Mouse (Mus musculus) hindbrain, embryonic 16.5 days (tissue): ENCODE measurements around the gene Dennd5a. TPM values are rescaled to one million over a fixed set of nuclear protein-coding genes. Genes with fewer than 3 reads are reported as not detected.

Experiments used
- ATAC-seq: fragments of 200-750 bp; cut with Nextera tagmentation; 2 replicates; pipeline ENCODE4 v1.8.0; 2017; ENCODE audit warnings: moderate TSS enrichment, moderate library complexity
- H3K27ac ChIP-seq: fragments of 300-500 bp; sonication (generic); 2 replicates; pipeline ENCODE4 v1.5.1; 2014; ENCODE audit warnings: low read depth, mild to moderate bottlenecking, control low read depth, low read length, moderate library complexity
- H3K27me3 ChIP-seq: fragments of 300-500 bp; sonication (generic); replicated peaks from 2 replicates; pipeline ENCODE4 v1.6.1; 2014; ENCODE audit warnings: low read length; ENCODE audit not compliant: control insufficient read depth, insufficient read depth
- H3K36me3 ChIP-seq: fragments of 300-500 bp; sonication (generic); 2 replicates; pipeline ENCODE4 v1.6.1; 2014; ENCODE audit warnings: mild to moderate bottlenecking, low read length, moderate library complexity, mixed read lengths; ENCODE audit not compliant: control insufficient read depth, insufficient read depth
- H3K4me1 ChIP-seq: fragments of 300-500 bp; sonication (generic); 2 replicates; pipeline ENCODE4 v1.6.1; 2014; ENCODE audit warnings: low read depth, low read length; ENCODE audit not compliant: control insufficient read depth, insufficient read depth
- H3K4me2 ChIP-seq: fragments of 300-500 bp; sonication (generic); 2 replicates; pipeline ENCODE4 v1.6.1; 2014; ENCODE audit warnings: mild to moderate bottlenecking, low read length, control low read depth, moderate library complexity
- H3K4me3 ChIP-seq: fragments of 300-500 bp; sonication (generic); 2 replicates; pipeline ENCODE4 v1.5.1; 2014; ENCODE audit warnings: mild to moderate bottlenecking, low read length, control low read depth, moderate library complexity
- H3K9ac ChIP-seq: fragments of 300-500 bp; sonication (generic); 2 replicates; pipeline ENCODE4 v1.6.1; 2014; ENCODE audit warnings: low read depth, mild to moderate bottlenecking, control low read depth, low read length, moderate library complexity
- H3K9me3 ChIP-seq: fragments of 300-500 bp; sonication (generic); 2 replicates; pipeline ENCODE4 v1.6.1; 2014; ENCODE audit warnings: mild to moderate bottlenecking, low read length, moderate library complexity; ENCODE audit not compliant: control insufficient read depth
- WGBS: fragments of 180-500 bp; shearing (Covaris S2); extraction: QIAGEN DNeasy Blood & Tissue Kit; methylation state at CpG from one replicate; pipeline ENCODE4 v1.1.7; 2014; 5-methylcytosine and 5-hydroxymethylcytosine counted together
- polyA plus RNA-seq: library from polyadenylated mRNA; unstranded; fragments of >200 nt; fragmentation: Nextera tagmentation; extraction: Ambion mirVana; gene quantifications from 2 replicates; pipeline ENCODE4 v1.2.1, GENCODE M21; 2015

Dennd5a gene
- polyA plus RNA-seq, 1 experiment from 2014 or later = 36.5 TPM

- Histone ChIP-seq H3K9ac (no peak overlapping the region), H3K9me3 (no peaks in the 10 kb centered on the region), H3K36me3 (peaks cover 71% of the 10 kb centered on the region), H3K4me3 (no peak overlapping the region), H3K4me1 (no peaks in the 10 kb centered on the region), H3K4me2 (no peak overlapping the region), H3K27me3 (no peaks in the 10 kb centered on the region), H3K27ac (no peak overlapping the region)
- no peak for ATAC-seq
- 92% methylated on average over 9 of the region's 9 CpGs for WGBS
Measured at GRCm38 (mm10) chr7:109900921-109901320, 59.3 kb downstream of the Dennd5a start.

- no peaks in the 10 kb centered on the region for H3K9me3 ChIP-seq
Measured at GRCm38 (mm10) chr7:109898911-109899310, 61.4 kb downstream of the Dennd5a start.

GRCm38 (mm10) chr7:109892530-109892929 lies 67.7 kb downstream of the Dennd5a start:
- Histone ChIP-seq H3K36me3 (peaks cover 39% of the 10 kb centered on the region), H3K9me3 (no peaks in the 10 kb centered on the region), H3K4me1 (no peaks in the 10 kb centered on the region), H3K27ac (no peak overlapping the region), H3K4me3 (no peak overlapping the region), H3K9ac (no peak overlapping the region), H3K27me3 (no peaks in the 10 kb centered on the region), H3K4me2 (no peak overlapping the region)
- 31% methylated on average over 3 of the region's 3 CpGs for WGBS
- ATAC-seq = peak; percentile 68; the same call in 1 of the 2 replicates

More at GRCm38 (mm10) chr7:109898911-109899310, 61.4 kb downstream of the Dennd5a start:
- Histone ChIP-seq H3K4me2 (no peak overlapping the region), H3K27ac (no peak overlapping the region), H3K4me3 (no peak overlapping the region), H3K4me1 (no peaks in the 10 kb centered on the region), H3K9ac (no peak overlapping the region), H3K36me3 (peaks cover 67% of the 10 kb centered on the region), H3K27me3 (no peaks in the 10 kb centered on the region)
- no peak for ATAC-seq

DNA sequence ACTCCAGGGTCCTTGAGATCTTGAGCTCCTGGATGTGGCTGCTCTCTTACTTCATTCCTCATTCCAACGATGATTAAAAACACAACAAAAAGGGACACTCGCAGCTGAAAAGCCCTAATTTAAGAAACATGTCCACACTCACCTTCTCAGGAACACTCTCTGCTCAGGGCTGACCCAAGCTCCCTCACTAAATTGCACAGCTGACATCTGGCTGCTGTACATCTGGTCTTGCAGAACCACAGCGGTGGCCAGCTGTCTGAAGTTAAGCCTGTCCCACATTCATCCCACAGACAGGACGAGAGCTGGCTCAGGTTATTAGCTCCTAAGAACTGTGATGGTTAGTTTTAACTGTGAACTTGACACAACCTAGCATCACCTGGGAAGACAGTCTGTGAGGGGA lies 68.5 kb downstream of the Dennd5a start:
- Histone ChIP-seq H3K4me3 (no peak overlapping the region), H3K9ac (no peak overlapping the region), H3K4me1 (no peaks in the 10 kb centered on the region), H3K9me3 (no peaks in the 10 kb centered on the region), H3K4me2 (no peak overlapping the region), H3K27me3 (no peaks in the 10 kb centered on the region), H3K36me3 (peaks cover 33% of the 10 kb centered on the region), H3K27ac (no peak overlapping the region)
- WGBS = 89% methylated on average over 4 of the region's 4 CpGs
- ATAC-seq = no peak

GRCm38 (mm10) chr7:109890256-109890655 lies 70.0 kb downstream of the Dennd5a start:
- Histone ChIP-seq H3K27me3 (no peaks in the 10 kb centered on the region), H3K4me3 (no peak overlapping the region), H3K36me3 (peaks cover 24% of the 10 kb centered on the region), H3K27ac (no peak overlapping the region), H3K9ac (no peak overlapping the region), H3K4me2 (no peak overlapping the region), H3K4me1 (no peaks in the 10 kb centered on the region), H3K9me3 (no peaks in the 10 kb centered on the region)
- WGBS = 90% methylated on average over 2 of the region's 2 CpGs
- no peak for ATAC-seq

DNA sequence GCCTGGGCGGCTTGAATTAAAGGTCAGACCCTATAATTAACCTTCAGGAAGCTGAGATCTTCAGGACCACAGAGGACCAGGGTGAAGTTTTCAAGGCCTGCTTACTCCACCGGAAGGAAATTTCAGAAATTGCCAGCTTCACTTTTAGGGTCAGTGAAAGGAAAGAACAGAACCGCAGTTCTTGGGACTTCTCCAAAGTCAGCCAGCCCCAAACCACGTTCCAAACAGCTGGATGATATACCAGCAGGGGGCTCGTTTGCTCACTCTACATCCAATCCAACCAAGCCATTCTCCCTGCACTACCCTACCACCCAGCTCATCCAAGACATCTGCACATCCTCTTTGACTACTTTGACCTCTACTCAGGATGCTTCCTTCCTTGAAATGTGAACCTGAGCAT lies 71.0 kb downstream of the Dennd5a start:
- no peak overlapping the region for H3K27ac ChIP-seq
- no peaks in the 10 kb centered on the region for H3K4me1 ChIP-seq
- 76% methylated on average over 5 of the region's 5 CpGs for WGBS
- no peaks in the 10 kb centered on the region for H3K9me3 ChIP-seq
- ATAC-seq = no peak
- no peak overlapping the region for H3K4me3 ChIP-seq
- peaks cover 20% of the 10 kb centered on the region for H3K36me3 ChIP-seq
- H3K27me3 ChIP-seq = no peaks in the 10 kb centered on the region
- no peak overlapping the region for H3K4me2 ChIP-seq
- H3K9ac ChIP-seq = no peak overlapping the region

GRCm38 (mm10) chr7:109886249-109886648 lies 74.0 kb downstream of the Dennd5a start:
- Histone ChIP-seq H3K4me1 (no peaks in the 10 kb centered on the region), H3K4me3 (no peak overlapping the region), H3K36me3 (peaks cover 6% of the 10 kb centered on the region), H3K27me3 (no peaks in the 10 kb centered on the region), H3K9ac (no peak overlapping the region), H3K27ac (no peak overlapping the region), H3K4me2 (no peak overlapping the region), H3K9me3 (no peaks in the 10 kb centered on the region)
- WGBS = 91% methylated on average over 1 of the region's 1 CpGs
- ATAC-seq = no peak

- no peak overlapping the region for H3K4me2 ChIP-seq
- no peak overlapping the region for H3K27ac ChIP-seq
- H3K4me1 ChIP-seq = no peaks in the 10 kb centered on the region
- H3K4me3 ChIP-seq = no peak overlapping the region
- no peak overlapping the region for H3K9ac ChIP-seq
- no peaks in the 10 kb centered on the region for H3K27me3 ChIP-seq
- H3K36me3 ChIP-seq = peaks cover 3% of the 10 kb centered on the region
- H3K9me3 ChIP-seq = no peaks in the 10 kb centered on the region
- WGBS = 88% methylated on average over 2 of the region's 2 CpGs
- ATAC-seq = no peak
Measured at GRCm38 (mm10) chr7:109882574-109882973, 77.7 kb downstream of the Dennd5a start.

DNA sequence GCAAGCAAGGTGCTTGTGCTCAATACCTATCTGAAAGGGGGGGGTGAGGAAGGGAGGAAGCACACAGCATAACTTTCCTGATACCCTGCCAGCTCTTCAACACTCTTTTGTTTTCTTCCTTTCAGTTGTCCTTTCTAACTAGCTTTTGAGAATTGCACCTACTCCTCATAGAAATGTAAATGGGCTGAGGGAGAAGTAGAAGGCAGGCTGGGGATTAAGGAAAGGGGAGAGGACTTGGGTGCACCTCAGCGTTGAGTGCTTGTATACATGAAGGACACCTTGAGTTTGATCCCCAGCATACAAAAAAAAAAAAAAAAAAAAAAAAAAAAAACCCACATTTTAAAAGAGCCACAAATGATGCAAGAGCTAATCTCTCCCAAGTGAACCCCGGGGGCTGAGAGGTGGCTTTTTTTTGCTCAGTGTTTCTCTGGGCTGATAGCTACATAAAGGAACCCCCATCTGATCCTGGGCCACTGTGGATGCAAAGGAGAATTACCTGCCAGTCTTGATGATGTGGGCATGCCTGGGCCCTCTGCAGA lies 78.6 kb downstream of the Dennd5a start:
- peaks cover under 1% of the 10 kb centered on the region for H3K36me3 ChIP-seq
- 64% methylated on average over 2 of the region's 2 CpGs for WGBS
- no peak for ATAC-seq
- H3K27ac ChIP-seq = no peak overlapping the region
- H3K4me3 ChIP-seq = no peak overlapping the region
- H3K9me3 ChIP-seq = no peaks in the 10 kb centered on the region
- H3K9ac ChIP-seq = no peak overlapping the region
- H3K4me2 ChIP-seq = no peak overlapping the region
- H3K4me1 ChIP-seq = no peaks in the 10 kb centered on the region
- no peaks in the 10 kb centered on the region for H3K27me3 ChIP-seq

DNA sequence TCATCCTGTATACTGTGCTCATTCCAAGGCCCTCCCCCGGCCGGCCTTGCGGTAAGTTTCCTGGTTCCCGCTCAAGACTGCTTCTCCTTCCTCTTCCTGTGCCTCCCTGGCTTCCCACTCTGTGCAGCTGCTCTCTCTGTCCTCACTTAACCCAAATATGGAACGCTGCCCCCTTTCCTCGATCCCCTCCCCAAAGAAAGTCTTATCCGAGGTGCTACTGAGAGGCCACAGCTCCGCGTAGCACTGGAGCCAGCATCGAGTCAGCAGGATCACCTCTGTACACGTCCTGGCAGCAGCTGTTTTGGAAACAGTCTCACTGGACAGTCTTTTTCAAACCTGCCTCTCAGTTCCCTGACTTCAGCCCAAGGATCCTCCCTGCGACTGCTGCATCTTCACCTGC lies 81.1 kb downstream of the Dennd5a start:
- H3K9me3 ChIP-seq = no peaks in the 10 kb centered on the region
- no peak for ATAC-seq
- H3K36me3 ChIP-seq = no peaks in the 10 kb centered on the region
- no peak overlapping the region for H3K4me3 ChIP-seq
- H3K9ac ChIP-seq = no peak overlapping the region
- H3K4me1 ChIP-seq = no peaks in the 10 kb centered on the region
- H3K27ac ChIP-seq = no peak overlapping the region
- 65% methylated on average over 12 of the region's 12 CpGs for WGBS
- H3K4me2 ChIP-seq = no peak overlapping the region
- H3K27me3 ChIP-seq = no peaks in the 10 kb centered on the region
